Mouse (Mus musculus): Measurements from ENCODE around the gene Mmp15.
"Not testable (repeated sequence)": the region's sequence is repeated elsewhere in the genome, so short reads cannot be mapped to it uniquely, and the experiment has no call there.

The Mmp15 gene

DNA sequence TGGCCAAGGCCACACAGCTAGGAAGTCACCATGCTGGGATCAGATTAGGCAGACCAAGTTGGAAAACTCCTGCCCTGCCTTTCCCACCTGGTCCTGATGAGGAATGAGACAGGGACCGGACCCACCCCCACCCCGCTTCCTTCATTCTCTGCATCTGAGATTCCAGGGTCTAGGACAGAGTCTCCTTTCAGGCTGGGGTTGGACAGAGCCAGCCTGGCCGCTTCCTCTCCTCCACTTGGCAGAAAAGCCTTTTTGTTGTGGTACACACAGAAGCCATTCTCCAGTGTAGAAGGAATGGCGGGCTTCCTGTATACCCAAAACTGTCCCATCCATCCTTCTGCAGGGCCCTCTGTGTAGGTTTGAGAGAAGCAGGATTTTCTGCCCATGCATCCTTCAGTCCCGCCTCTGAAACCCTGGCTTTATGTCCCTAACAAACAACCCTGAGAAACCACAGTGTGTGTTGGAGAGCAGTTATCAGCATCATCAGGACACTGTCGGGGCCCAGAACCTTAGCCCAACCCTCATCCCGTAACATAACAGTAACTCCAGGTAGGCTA is 23.4 kb downstream of the Mmp15 start:
- intact Hi-C loops (cut with DNase I): loop anchor here (2.0 kb wide), 1 partner anchor 27 kb away; no protein-coding TSS in a partner anchor

DNA sequence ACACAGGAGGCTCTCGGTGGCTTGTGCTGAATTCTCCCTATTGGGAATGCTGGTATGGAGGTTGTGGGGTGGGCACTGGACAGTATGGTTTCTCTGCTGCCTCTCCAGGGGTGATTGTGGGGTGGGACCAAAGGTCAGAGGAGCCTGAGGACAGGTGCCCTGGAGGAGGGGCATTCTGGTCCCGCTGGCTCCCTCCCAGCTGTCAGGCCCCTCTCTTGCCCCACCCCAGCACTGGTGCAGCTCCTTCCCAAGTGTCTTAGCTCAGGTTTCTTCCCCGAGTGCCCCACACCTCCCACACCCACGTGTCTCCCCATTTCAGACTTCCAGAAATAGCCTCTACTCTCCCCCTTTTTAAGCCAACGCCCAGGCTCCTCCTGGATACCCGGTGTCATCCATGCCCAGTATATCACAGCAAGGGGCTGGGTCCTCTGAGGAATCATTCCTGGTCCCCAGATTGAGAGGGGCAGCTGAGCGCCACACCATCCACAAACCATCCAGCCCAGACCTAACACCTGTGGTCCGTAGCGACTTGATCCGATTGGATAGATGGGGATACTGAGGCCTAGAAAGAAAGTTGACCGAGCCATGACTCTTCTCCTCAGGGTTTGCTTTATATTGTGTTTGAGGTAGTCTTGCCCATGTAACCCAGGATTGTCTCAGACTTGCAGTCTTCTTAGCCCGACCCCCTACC is 24.4 kb downstream of the Mmp15 start:
- intact Hi-C loops (cut with DNase I): no loop called here

- intact Hi-C loops (cut with DNase I): no loop called here
Measured at GRCm38 (mm10) chr8:95377101-95377500, 25.0 kb downstream of the Mmp15 start.

- intact Hi-C loops (cut with DNase I): no loop called here
Measured at GRCm38 (mm10) chr8:95377863-95378291, 25.8 kb downstream of the Mmp15 start.

DNA sequence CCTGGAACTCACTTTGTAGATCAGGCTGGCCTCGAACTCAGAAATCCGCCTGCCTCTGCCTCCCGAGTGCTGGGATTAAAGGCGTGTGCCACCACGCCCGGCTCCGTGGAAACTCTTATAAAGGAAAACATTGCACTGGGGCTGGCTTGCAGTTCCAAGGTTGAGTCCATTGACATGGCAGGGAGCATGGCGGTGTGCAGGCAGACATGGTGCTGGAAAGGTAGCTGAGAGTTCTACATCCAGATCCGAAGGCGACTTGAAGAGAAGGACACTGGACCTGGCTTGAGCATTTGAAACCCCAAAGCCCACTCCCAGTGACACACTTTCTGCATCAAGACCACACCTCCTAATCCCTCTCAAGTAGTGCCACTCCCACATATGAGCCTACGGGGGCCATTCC is 26.9 kb downstream of the Mmp15 start:
- intact Hi-C loops (cut with DNase I): not testable (repeated sequence)

GRCm38 (mm10) chr8:95380953-95381352 is 28.9 kb downstream of the Mmp15 start:
- intact Hi-C loops (cut with DNase I): no loop called here

- intact Hi-C loops (cut with DNase I): no loop called here
Measured at GRCm38 (mm10) chr8:95381595-95381994, 29.5 kb downstream of the Mmp15 start.

GRCm38 (mm10) chr8:95384501-95384900 is 32.4 kb downstream of the Mmp15 start:
- intact Hi-C loops (cut with DNase I): no loop called here

DNA sequence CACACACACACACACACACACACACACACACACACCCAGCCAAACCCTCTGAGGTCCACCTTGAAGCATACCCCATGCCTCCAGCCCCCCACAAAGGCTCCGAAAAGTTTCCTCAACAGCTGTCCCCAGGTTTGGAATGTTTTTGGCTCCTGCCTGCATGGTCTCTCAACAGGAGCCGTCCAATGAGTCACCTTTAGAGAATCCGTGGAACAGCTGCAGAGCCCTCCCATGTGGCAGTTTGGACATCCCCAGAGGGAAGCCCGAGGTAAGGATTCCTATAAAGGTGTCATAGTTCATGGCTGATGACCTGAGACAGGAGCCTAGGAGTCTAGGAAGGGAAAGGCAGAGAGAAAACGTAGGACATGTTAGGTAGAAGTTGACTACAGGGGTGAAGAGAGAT is 34.0 kb downstream of the Mmp15 start:
- intact Hi-C loops (cut with DNase I): no loop called here

GRCm38 (mm10) chr8:95387221-95387620 is 35.2 kb downstream of the Mmp15 start:
- intact Hi-C loops (cut with DNase I): no loop called here

GRCm38 (mm10) chr8:95387936-95388335 is 35.9 kb downstream of the Mmp15 start:
- intact Hi-C loops (cut with DNase I): no loop called here

- intact Hi-C loops (cut with DNase I): no loop called here
Measured at GRCm38 (mm10) chr8:95390312-95390711, 38.2 kb downstream of the Mmp15 start.

- intact Hi-C loops (cut with DNase I): no loop called here
Measured at GRCm38 (mm10) chr8:95391101-95391500, 39.0 kb downstream of the Mmp15 start.

DNA sequence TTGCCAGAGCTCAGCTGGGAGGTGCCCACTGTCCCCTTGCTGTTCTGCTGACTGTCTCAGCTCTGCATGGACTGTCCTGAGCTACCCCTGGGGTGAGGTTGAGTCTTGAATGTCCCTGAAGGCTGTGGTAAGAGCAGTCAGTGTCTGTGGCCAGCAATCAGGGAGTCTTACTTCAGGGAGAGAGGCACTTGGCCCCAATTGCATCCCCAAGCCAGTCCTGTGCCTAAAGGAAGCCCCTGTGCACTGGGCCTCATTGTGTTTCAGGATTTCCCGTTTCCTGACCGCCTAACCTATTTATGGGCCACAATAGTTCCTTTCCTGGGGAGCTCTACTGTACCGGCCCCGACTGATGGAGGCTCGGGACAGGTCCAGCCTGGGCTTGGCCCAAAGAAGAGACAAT is 40.5 kb downstream of the Mmp15 start:
- intact Hi-C loops (cut with DNase I): no loop called here

- intact Hi-C loops (cut with DNase I): no loop called here
Measured at GRCm38 (mm10) chr8:95395186-95395918, 43.3 kb downstream of the Mmp15 start.

- intact Hi-C loops (cut with DNase I): no loop called here
Measured at GRCm38 (mm10) chr8:95396752-95397151, 44.7 kb downstream of the Mmp15 start.

DNA sequence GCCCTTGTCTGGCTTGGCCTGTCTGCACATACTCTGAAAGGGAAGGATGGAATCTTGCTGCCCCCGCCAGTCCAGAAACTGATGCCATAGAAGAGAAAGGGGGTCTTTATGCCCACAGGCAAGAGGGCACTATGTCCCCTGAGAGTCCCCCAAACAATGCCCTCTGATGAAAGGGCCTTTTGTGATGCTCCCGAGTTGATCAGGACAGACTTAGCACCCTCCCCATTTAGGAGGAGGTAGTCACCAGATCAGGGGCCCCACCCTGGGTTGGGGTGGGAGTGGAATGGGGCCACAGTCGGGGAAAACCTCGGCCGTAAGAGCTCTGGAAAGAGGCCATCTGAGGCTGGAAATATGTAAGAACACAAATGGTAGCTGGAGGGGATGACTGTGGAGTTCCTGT is 45.1 kb downstream of the Mmp15 start:
- intact Hi-C loops (cut with DNase I): no loop called here

- intact Hi-C loops (cut with DNase I): no loop called here
Measured at GRCm38 (mm10) chr8:95399131-95399530, 47.1 kb downstream of the Mmp15 start.

DNA sequence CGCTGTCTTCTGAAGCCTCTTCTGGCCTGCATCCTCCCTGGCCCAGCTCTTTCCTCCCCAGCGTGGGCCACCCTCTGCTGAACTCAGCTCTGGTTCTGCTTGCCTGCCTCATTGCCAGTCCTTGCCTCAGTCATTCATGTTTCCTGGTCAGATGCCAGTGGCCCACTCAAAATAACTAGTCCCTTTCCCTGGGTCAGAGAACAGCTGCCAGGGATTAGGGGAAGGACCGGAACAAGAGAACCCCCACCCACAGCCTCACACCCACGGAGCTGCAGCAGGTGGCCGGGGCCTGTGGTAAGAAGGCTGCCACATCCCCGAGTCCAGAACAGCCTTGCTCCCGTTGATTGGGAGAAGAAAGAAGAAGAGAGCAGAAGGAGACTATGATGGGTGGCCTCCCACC is 49.0 kb downstream of the Mmp15 start:
- intact Hi-C loops (cut with DNase I): no loop called here

DNA sequence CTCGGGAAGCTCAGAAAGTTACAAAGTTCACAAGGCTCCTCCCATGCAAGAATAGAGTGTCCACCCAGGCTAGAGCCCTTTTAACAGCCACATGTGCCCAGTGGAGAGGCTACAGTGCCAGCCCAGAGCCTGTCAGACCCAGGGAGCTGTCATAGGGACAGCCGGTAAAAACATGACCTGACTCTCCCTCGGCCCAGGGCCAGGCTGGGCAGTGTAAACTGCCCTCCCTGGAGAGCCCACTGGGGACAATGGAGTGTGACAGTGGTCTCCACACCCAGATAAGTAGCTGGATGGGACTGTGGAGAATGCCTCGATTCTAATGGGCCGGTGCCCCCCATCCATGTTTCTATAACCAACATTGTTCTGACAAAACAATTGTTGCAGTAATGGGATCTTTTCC is 57.5 kb downstream of the Mmp15 start:
- intact Hi-C loops (cut with DNase I): no loop called here

- intact Hi-C loops (cut with DNase I): no loop called here
Measured at GRCm38 (mm10) chr8:95411309-95411972, 59.4 kb downstream of the Mmp15 start.

DNA sequence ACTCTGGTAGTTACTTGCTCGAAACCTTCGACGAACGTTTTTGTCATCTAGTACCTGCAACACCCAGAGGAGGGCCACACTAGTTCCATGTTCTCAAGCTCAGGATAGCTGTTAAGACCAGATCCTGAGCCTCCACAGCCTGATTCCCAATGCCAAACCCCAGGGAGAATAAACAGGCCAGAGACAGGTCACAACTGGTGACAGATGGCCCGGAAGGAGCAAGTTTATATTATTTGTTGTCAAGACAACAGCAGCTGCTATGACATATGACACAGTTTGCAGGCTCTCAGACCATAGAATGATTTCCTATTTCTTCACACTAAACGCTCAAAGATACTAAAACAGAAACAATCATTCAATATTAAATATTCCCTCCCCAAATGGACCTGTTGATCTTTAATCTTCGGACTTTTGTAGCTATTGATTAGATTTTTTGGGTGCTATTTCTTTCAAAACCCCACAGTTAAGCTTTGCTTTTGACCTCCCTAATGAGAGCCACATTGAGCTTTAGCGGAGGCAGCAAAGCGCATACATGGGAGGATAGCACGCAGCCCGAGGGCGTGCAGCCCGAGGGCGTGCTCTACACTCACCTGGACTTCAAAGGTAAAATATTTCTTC is 70.2 kb downstream of the Mmp15 start:
- intact Hi-C loops (cut with DNase I): no loop called here

Data from adrenal gland (tissue).